Mouse (Mus musculus) small intestine, adult 2 months (tissue): ENCODE data around the gene Olfr1423.

ENCODE experiments used
- CTCF ChIP-seq: fragments of 200-500 bp; IDR thresholded peaks from 2 replicates; pipeline ENCODE4 v1.5.1; 2012; ENCODE audit warnings: low read depth, mild to moderate bottlenecking, control low read depth, inconsistent platforms, low read length, moderate library complexity, mixed read lengths; ENCODE audit not compliant: insufficient replicate concordance, insufficient read length; ENCODE audit errors: extremely low read depth
- POLR2A ChIP-seq: fragments of 200-500 bp; IDR thresholded peaks from 2 replicates; pipeline ENCODE4 v1.6.1; 2012; ENCODE audit warnings: low read depth, mild to moderate bottlenecking, control low read depth, inconsistent platforms, low read length, moderate library complexity

GRCm38 (mm10) chr19:11989334-11989733 is 51.8 kb downstream of the Olfr1423 start:
- TF ChIP-seq POLR2A (no peak), CTCF (no peak)
